Mouse (Mus musculus): ENCODE measurements around the gene S100a1.

The S100a1 gene

DNA sequence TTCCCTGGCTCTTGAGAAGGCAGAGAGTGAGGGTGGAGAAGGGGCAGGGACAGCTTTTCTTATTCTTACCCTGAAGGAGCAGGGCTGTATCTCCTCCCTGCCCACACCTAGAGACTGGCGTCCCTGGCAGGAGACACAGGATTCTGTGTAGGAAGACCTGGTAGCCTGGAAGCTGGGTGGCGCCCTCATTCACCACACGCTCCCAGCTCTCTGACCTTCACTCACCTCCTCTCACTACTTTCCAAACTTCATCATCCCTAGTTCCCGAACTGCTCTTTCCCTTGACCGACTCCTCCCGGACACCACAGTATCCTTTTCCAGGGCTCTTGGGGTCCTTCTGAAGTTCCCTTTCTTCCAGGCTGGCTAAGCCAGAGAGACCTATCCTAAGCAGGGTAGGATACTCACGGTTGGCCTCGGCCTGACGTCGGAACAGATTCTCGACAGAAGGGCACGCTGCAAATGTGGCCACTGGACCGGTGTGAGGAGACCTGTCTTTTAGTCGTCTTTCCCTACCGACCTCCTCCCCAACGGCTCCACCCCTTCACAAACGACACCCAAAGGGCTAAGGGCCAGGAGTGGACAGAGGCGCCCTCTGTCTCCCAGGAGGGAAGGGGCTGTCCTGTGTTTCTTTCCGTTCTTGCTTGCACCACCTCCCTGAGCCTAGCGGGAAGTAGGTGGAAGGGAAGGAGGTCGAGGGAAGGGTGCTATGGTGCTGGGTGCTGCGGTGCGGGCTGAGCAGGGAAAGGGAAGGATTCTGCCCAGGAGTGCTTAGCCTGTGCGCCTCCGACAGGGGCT lies at the start of gene S100a1, which contains the start of gene S100a13:
Gene S100a1, minus strand, starts transcription at position 597 of the 795 bp plus-strand sequence.
Gene S100a13, plus strand, starts transcription at position 640 of the 795 bp plus-strand sequence.
- DNase-seq (ENCODE audit: low spot score) = no peak

DNA sequence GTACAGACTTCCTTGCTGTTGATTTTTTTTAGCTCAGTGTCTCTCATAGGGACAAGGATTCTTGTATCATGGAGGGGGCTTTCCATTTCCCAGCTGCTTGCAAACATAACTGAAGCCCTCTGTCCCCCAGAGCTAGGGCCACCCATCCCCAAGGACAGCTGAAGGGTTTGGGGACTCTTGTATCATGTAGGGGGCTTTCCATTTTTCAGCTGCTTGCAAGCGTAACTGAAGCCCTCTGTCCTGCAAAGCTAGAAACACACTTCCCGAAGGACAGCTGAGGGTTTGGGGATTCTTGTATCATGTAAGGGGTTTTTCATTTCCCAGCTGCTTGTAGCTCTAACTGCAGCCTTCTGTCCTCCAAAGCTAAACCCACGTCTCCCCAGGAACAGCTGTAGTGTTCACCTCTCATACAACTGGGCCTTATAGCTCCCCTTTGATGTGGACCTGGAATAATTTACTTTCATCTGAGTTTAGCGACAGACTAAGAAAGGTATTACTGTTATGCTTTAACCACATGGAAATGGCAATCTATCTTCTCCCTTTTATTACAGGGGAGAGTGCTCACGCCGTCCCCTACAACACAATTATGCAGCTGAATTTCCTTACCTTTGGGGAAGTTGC lies 45.9 kb upstream of the S100a1 start, which contains the start of gene S100a3:
Gene S100a3, plus strand, starts transcription at position 571 of the 621 bp plus-strand sequence.
- DNase-seq (ENCODE audit: low spot score) = no peak

DNA sequence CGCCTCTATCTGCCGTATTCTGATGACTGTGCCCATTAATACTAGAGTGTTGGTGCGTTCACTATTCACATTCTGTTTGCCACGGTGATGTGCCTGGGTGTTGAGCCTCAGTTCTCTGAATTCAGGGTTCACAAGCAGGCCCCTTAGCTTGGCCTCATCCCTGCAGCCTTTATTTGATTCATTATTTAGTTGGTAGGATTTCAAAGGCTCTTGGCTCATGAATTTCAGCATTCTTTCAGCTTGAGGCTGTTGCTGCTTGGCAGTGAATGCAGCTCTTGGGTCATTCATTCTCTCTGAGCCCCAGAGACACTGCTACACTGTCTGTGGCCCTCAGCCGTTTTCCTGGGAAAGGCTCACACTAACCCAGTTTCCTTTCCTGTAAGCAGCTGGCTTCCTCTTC lies 41.8 kb upstream of the S100a1 start:
- no peak for DNase-seq (ENCODE audit: low spot score)

DNA sequence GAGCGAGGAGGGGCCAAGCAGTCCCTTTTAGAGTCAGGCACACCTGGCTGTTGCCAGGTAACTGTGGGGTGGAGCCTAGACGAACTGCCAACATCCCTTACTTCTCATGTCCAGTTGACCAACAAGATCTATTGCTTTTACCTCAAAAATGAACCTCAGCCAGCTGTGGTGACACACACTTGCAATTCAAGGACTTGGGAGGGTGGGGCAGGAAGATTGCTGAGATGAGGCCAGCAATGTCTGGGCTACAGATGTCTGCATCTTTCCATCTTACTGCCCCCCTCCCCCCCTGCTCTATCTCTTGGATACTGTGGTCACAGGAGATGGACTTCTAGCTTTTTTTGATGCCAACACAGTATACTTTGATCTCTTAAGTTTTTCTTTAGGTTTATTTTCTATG lies 38.0 kb upstream of the S100a1 start:
- no peak for DNase-seq (ENCODE audit: low spot score)

DNA sequence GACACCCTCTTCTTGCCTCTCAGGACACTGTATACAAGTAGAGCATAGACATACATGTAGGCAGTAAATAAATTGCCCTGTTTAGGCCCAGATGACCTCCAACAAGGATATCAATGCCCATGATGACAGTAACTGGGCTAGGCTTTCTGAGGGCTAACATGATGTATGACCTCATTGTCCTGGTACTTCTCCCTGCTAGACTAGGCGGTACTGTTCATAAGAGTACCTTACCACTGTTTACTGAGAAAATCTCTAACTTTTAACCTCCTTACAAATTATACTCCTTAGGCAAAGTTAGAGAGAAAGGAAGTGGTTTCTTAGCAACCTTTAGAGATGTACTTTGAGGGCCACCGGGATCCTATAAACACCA lies 36.2 kb upstream of the S100a1 start:
- no peak for DNase-seq (ENCODE audit: low spot score)

DNA sequence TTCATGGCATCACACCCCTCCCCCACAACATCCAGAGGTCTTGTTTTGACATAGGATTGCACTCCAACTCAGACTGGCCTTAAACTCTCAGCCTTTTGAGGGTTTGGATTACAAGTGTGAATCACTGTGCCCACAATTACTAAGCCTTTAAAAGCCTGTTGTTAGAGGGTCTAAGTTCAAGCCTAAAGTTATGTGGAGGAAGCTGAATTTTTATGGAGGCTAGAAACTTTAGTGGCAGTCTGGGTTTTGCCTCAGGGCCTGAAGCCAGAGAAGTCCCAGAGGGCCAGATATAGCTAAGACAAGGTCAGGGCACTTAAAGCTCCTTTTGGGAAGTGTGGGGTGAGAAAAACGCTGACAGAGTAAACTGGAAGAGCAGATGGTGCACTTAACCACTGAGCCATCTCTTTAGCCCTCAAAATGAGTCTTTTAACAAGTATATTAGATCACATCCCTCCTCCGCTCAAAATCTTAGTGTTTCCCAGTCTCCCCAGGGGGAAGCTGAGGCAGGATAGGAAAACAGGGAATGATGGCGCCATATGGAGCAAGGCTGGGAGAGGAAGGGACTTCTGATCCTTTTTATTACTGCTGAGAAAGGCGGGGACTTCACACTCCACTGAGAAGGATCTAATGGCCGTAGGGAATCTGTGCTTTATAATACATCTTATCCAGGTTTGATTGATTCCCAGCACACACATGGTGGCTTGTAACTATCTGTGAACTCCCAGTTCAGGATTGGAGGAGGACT lies 35.7 kb upstream of the S100a1 start:
- no peak for DNase-seq (ENCODE audit: low spot score)

DNA sequence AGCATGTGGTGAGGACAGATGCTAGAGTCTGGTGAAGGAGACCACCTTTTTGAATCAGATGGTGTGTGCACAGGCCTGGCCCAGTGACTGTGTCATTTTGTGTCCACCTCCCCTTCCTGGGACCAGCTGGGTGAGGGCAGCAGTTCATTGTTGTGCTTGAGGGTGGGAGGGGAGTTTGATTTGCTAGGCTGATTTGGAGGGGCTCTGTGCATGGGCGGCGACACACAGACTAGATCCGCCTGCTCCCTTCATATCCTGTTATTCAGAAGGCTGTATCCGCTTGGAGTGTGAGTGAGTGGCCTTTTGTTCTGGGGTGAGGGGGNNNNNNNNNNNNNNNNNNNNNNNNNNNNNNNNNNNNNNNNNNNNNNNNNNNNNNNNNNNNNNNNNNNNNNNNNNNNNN lies 26.7 kb upstream of the S100a1 start:
- DNase-seq (ENCODE audit: low spot score) = no peak

DNA sequence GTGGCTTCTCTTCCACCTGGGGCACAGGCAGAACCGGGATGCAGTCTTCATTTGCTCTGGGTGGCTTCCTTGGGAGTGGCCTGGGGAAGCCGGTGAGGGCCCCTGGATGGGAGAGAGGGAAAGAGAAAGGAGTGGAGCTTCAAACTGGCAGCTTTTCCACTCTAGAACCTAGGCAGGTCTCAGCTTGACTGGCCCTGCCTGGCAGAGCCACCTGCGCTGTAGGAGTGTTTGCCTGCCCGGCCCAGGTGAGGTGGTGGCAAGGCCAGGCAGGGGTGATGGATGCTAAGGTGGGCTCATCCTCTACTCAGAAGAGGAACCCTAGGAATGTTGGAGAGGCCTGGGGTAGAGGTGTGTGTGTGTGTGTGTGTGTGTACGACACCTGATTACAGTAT lies 23.7 kb upstream of the S100a1 start:
- no peak for DNase-seq (ENCODE audit: low spot score)

DNA sequence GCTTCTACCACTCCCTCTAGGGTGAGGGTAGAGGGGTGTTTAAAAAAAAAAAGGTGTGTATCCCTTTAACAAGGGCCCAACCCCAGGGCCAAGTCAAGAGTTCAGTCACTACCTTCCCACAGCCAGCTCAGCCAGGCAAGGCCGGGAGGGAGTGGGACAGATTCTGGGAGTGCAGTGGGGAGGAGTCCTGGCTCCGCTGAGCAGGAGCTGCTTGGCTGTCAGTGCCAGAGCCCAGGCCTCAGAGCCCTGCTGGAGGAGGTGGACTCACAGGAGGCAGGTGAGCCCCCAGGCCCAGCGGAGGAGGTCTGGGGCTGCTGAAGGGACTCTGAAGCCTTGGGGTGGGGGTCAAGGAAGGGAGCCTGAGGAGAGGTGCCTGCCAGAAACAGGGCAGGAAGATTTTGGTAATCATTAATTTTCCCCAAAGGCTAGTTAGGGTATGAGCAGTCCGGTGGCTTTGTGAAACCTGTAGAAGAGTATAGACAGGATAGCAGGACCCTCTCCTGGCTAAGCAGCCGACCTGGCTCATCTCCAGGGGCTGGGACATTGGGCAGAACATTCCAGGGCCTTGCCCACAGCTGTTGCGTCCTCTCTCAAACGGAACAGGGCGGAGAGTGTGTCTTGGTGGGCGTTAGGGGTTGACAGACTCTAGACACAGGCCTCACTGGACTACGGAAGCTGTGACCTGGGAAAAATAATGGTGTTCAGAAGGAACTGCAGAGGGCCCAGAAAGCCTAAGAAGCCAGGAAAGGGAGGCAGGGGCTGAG lies 23.1 kb upstream of the S100a1 start, which contains the start of gene S100a16:
Gene S100a16, plus strand, starts transcription at position 114 of the 764 bp plus-strand sequence.
- no peak for DNase-seq (ENCODE audit: low spot score)

DNA sequence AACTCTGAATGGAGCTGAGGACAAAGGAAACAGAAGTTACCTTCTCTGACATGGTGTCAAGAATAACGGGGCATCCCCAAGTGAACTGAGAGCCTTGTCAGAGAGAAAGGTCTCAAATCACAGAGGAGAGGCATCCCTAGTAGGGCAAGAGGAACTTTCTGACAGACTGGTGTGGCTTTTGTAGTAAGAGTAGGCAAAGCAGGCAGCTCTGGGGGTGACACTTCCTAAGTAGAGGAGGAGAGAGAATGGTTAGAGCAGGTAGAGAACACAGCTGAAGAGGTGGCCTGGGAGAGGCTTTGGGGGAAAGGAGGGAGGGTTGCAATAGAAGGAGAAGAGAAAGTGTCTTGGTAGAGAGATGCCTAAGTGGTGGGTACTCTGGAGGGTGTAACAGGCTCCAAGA lies 21.3 kb upstream of the S100a1 start:
- no peak for DNase-seq (ENCODE audit: low spot score)

DNA sequence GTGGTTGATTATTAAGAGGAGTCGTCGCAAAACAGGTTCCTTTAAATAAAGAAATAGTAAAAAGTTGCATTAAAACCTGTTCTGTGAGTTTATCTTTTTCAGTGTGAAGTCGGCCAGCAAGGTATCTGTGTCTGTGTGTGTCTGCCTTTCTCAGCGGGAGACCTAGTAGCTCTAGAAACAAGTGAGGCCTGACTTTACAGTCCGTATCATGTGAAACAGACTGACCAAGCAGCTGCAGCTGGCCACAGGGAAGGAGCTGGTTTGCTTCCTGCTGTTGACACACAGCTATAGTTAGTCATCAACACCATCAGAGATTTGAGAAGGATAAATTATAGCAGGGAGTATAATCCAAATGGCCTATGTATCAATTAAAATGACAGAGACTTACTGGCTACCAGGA lies 17.5 kb upstream of the S100a1 start:
- DNase-seq (ENCODE audit: low spot score) = no peak

DNA sequence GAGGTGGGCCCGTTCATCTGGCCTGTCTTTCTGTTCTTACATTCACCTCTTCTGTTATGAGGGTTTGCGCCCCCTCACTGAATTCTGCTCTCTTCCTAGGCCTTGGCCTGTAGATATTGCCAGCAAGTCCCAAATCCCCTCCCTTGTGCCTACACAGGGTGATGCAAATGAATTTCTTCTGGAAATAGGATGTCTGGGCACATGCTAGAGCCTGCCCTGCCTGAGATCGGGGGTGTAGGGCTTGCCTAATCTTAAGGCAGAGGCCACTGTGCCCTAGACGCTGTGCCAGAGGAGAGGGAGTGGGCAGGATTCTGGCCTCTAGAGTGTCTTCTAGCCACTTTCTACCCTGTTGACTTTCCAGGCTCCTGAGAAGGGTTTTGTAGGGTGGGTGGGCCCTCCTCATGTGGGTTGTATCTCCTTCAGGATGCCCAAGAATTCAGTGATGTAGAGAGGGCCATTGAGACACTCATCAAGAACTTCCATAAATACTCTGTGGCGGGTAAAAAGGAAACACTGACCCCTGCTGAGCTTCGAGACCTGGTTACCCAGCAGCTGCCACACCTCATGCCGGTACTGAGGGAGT lies 13.2 kb upstream of the S100a1 start:
- DNase-seq (ENCODE audit: low spot score) = no peak

DNA sequence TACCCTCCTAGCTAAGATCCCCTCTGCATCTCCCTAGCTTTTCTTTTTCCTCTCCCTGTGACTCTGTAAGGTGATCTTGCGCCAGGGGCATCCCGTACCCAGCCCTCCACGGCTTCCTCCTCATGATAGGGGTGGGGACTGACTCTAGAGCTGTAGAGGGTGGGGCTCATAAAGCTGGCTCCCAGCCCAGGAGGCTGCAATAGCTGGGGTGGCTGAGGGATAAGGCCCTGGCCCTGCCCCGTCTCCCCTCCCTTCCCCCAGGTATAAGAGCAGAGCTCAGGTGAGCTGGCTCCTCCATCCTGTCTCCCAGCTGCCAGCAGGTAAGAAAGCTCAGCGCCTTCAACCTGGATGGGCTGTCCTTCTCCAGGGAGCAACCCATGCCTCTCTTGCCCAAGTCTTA lies 12.4 kb upstream of the S100a1 start, which contains the start of gene S100a14:
Gene S100a14, plus strand, starts transcription at position 277 of the 400 bp plus-strand sequence.
- no peak for DNase-seq (ENCODE audit: low spot score)

DNA sequence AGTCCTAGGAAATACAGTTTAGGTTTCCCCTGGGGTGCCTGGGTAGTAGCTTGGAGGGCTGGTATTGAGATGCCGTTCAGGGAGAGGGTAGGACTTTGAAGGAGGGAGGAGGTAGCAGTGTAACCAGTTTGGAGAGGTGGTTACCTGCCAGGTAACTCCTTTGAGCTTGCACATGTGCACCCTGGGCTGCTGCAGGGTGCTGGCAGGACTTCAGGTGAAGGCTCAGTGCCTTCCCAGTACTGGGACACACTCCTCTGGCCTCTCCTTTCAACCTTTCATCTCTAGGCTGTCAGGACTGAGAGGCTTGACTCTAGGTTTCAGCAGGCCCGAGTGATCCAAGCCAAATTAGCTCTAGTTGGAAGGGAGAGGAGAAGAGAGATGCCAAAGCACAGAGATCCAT lies 11.9 kb upstream of the S100a1 start:
- DNase-seq (ENCODE audit: low spot score) = no peak

DNA sequence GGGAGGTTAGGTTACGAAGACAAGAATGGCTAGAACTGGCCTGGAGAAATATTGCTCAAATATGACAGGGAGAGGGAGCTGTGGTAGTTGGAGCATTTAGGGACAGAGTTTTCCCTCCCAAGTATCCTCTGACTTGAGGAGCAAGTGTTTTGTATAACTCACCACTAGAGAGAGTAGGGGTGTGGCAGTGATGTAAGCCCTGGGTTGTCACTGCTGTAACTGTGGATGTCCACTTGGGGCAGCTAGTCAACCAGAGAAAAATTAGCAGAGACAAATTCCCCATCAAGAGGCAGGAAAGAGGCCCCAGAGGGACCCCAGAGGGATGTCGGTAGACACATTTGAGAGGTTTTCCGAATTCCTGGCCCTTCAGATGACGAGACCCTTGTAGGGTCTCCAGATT lies 11.2 kb upstream of the S100a1 start:
- no peak for DNase-seq (ENCODE audit: low spot score)

DNA sequence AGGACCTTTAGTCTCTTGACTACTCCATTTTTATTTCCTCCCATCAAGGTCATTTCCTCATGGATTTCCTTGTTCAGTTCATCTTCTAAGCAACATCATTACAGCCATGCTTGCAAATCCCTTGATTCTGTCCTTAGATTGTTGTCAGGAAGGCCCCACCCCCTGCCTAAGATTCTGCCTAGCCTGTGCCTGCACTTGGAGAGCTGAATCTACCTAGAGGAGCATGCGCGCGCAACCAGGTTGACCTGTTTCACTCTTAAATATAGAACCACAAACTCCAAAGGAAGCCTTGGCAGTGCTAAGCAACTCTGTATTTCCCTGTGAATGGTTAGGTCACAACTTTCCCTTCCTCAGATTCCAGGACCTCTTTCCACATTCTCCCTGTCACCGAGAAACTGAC lies 3.5 kb upstream of the S100a1 start:
- DNase-seq (ENCODE audit: low spot score) = no peak

DNA sequence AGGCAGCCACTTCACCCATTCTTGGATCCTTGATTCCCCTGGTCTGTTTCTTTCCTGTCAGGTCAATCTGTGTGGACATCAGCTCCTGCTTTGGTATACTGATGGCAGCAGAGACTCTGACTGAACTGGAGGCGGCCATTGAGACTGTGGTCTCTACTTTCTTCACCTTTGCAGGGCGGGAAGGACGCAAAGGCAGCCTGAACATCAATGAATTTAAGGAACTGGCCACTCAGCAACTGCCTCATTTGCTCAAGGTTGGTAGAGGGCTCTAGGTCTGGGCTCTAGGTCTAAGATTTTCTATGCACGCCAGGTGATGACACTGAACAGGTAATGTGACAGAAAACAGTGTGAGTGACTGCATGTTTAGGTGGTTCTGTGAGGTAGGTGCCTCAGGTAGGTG lies 1.6 kb upstream of the S100a1 start:
- DNase-seq (ENCODE audit: low spot score) = no peak

DNA sequence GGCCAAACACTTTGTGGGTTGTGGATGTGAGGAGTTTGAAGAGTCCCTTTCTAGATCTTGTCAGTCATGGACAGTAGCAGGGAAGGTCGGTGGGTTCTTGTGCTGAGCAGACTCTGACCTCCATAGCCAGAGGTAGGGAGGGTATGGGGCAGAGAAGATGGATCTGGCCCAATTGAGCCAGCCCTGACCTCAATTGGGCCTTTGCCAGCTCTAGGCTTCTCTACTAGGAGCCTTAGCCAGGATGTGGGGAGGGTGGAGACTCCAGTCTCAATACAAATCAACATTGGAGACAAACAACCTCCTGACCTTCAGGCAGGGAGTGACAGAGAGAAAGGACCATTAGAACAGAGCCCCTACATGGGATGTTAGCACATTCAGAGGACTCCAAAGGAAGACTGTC lies 1.1 kb upstream of the S100a1 start:
- DNase-seq (ENCODE audit: low spot score) = no peak

DNA sequence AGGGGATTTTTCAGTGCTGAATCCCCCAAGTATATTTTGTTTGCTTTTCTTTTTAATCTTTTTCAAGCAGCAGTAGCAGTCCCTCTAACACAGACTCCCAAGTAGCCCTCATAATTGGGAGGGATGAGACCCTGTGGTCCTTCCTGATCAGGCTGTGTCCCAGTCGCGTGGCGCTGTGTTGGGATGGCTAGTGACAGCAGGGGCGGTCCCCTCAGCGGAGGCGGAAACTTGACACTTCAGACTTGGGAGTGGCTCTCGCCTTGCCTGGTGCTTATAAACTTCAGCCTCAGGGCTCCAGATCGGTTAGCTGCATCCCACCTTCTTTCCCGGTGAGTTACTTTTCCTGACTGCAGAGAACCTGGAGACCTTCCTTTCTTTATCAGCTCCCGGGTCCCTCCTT lies 499 bp upstream of the S100a1 start:
- DNase-seq (ENCODE audit: low spot score) = peak; percentile 44

DNA sequence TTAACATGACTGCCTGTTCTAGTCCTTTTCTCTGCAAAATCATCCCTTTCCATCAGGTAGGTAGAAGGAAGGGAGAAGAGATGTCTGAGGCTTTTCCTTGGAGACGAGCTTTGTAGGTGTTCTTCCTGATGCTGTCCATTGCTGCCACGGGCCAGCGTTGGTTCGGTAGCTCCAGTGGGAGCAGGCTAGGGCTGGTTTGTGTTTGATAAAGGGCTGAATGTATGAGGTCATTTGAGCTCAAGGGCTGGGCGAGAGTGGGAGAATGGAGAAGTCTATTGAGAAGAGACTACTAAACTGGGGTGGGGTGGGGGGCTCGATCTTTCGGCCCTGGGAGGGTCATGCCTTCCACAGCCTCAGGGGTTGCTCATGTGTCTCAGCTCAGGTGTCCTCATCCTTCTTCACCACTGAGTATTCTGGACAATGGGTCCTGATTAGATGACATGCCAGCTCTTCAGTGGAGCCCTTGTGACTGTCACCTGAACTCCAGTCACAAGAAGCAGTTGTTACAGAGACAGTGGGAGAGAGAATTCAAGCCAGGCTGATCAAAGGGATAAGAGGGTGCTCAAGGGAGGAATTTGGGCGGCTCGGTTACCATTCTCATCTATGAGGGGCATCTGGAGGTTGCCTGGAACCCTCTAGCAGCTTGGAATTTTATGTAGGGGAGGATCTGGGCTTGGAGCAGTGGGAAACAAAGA lies 1.1 kb downstream of the S100a1 start:
- DNase-seq (ENCODE audit: low spot score) = no peak

DNA sequence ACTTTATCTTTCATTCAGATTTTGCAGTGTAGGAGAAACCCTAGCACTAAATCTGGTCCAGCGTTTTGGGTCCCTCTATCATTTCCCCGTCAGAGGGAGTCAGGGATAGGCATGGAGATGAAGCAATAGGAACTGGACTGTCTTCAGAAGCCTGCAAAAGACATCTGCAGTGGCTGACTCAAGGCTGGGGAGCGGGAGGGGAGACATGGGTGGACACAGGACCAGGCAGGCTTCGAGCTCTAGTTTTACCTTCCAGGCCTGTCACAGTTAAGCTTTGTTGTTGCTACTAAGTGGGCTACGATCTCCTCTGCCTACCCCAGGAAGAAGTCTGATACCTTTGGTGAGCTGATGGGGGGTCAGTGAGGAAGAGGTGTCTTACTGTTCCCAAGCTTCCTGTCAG lies 1.9 kb downstream of the S100a1 start:
- DNase-seq (ENCODE audit: low spot score) = no peak

All from spleen, adult 12 weeks (tissue).